Mouse (Mus musculus) erythroblast, embryonic 14.5 days (primary cell): ENCODE measurements around the gene Tnp1.

Source experiments
- GATA1 ChIP-seq: IDR thresholded peaks from 2 replicates; pipeline ENCODE4 v1.6.1; 2012; ENCODE audit warnings: low read length, inconsistent platforms, mixed read lengths
- TAL1 ChIP-seq: IDR thresholded peaks from 3 replicates; pipeline ENCODE4 v1.6.1; 2012; ENCODE audit warnings: low read length, inconsistent platforms, mixed read lengths

- TF ChIP-seq GATA1 (no peak), TAL1 (no peak)
Measured at GRCm38 (mm10) chr1:73061491-73062233, 46.0 kb upstream of the Tnp1 start.
